Comparison of ENCODE assay signal across 12 mouse cellular contexts in genomic region chrX:52745917-52746316, GRCm38 (mm10). TPM values are rescaled to one million over a fixed set of nuclear protein-coding genes. Genes with fewer than 3 reads are reported as not detected.
DNase-seq lines count a peak whose midpoint lies in the region; ATAC-seq and TF ChIP-seq lines count a peak whose summit lies in the region.
"Had no signal": no experiment of that assay in that cellular context is flagged by ENCODE, and none has a peak within 500 bp of the region (broad histone marks: within the 10 kb centered on the region; RNA-seq: fewer than 3 reads in every experiment).

No protein-coding gene starts in this region.

- H3K4me1 ChIP-seq in heart, embryonic 13.5 days, result no peaks in the 10 kb centered on the region
- no peaks in the 10 kb centered on the region for H3K4me1 ChIP-seq in neural tube, embryonic 12.5 days
- no peaks in the 10 kb centered on the region for H3K4me1 ChIP-seq in kidney, postnatal 0 days (replicated peaks; ENCODE audit: insufficient read depth, low read length)
- H3K4me1 ChIP-seq in cerebellum, adult 2 months (ENCODE audit: control insufficient read depth, insufficient read depth, low read length), result 0 out of 2 replicates have a peak, but pooled peaks cover 2% of the 10 kb centered on the region
- H3K4me1 ChIP-seq: stomach, embryonic 15.5 days had no signal

- no peaks in the 10 kb centered on the region for H3K9me3 ChIP-seq in heart, embryonic 13.5 days
- no peaks in the 10 kb centered on the region for H3K9me3 ChIP-seq in neural tube, embryonic 12.5 days
- H3K9me3 ChIP-seq in kidney, postnatal 0 days (replicated peaks; ENCODE audit: low read length), result no peaks in the 10 kb centered on the region
- H3K9me3 ChIP-seq: embryonic facial prominence, embryonic 15.5 days; limb, embryonic 15.5 days; stomach, embryonic 15.5 days had no signal

- H3K4me2 ChIP-seq in heart, embryonic 13.5 days, result peak overlapping the region; percentile 86
- peak overlapping the region; percentile 85; the same call in 1 of the 2 replicates for H3K4me2 ChIP-seq in neural tube, embryonic 12.5 days (replicated peaks)
- peak overlapping the region; percentile 5; the same call in 1 of the 2 replicates for H3K4me2 ChIP-seq in kidney, postnatal 0 days (ENCODE audit: low read length)
- H3K4me2 ChIP-seq: embryonic facial prominence, embryonic 15.5 days; limb, embryonic 15.5 days; stomach, embryonic 15.5 days had no signal

- no peak overlapping the region for H3K4me3 ChIP-seq in heart, embryonic 13.5 days
- no peak overlapping the region for H3K4me3 ChIP-seq in neural tube, embryonic 12.5 days
- H3K4me3 ChIP-seq in kidney, postnatal 0 days (replicated peaks; ENCODE audit: low read depth, low read length), result no peak overlapping the region
- H3K4me3 ChIP-seq in cerebellum, adult 2 months (replicated peaks; ENCODE audit: insufficient read depth, low read depth, low read length), result no peak overlapping the region
- H3K4me3 ChIP-seq: embryonic facial prominence, embryonic 15.5 days; layer of hippocampus, adult 2 months; limb, embryonic 15.5 days; stomach, embryonic 15.5 days had no signal

- WGBS in heart, embryonic 13.5 days, result 21% methylated on average over 10 of the region's 10 CpGs
- 14% methylated on average over 10 of the region's 10 CpGs for WGBS in neural tube, embryonic 12.5 days
- WGBS in kidney, postnatal 0 days, result 26% methylated on average over 10 of the region's 10 CpGs
- 5% methylated on average over 10 of the region's 10 CpGs for WGBS in cerebellum, adult 2 months

- DNase-seq in heart, postnatal 14 days, result no peak
- no peak for DNase-seq in neural tube, embryonic 10.5 days (ENCODE audit: extremely low spot score, low spot score)
- no peak for DNase-seq in kidney, postnatal 0 days (ENCODE audit: low spot score)
- DNase-seq in thymus, postnatal 36 days, result peak; percentile 32 to 45
- DNase-seq in adrenal gland, postnatal 4 days (ENCODE audit: low spot score in 2 of 2), result no peak
- DNase-seq in cerebellum, adult 2 months, result no peak

- H3K27me3 ChIP-seq in heart, embryonic 13.5 days (replicated peaks), result peaks cover 46% of the 10 kb centered on the region
- H3K27me3 ChIP-seq in neural tube, embryonic 12.5 days (replicated peaks), result no peaks in the 10 kb centered on the region
- H3K27me3 ChIP-seq in kidney, postnatal 0 days (ENCODE audit: insufficient read depth, low read length), result no peaks in the 10 kb centered on the region
- no peaks in the 10 kb centered on the region; the same call in 1 of the 2 replicates for H3K27me3 ChIP-seq in cerebellum, adult 2 months (ENCODE audit: control insufficient read depth, insufficient read depth, low read length)

- H3K36me3 ChIP-seq in heart, embryonic 13.5 days, result no peaks in the 10 kb centered on the region
- H3K36me3 ChIP-seq in neural tube, embryonic 12.5 days, result no peaks in the 10 kb centered on the region
- no peaks in the 10 kb centered on the region for H3K36me3 ChIP-seq in kidney, postnatal 0 days (ENCODE audit: insufficient read depth, low read length)
- H3K36me3 ChIP-seq: embryonic facial prominence, embryonic 15.5 days; limb, embryonic 15.5 days; stomach, embryonic 15.5 days had no signal

- intact Hi-C loops in heart, postnatal 14 days (cut with DNase I), result no loop called here

- TF ChIP-seq POLR2A in cerebellum, adult 2 months (IDR thresholded peaks at IDR 0.05; ENCODE audit: borderline replicate concordance, insufficient read depth, low read length), result no peak

- no peak overlapping the region for H3K27ac ChIP-seq in heart, embryonic 13.5 days (replicated peaks)
- no peak overlapping the region for H3K27ac ChIP-seq in neural tube, embryonic 12.5 days
- H3K27ac ChIP-seq in kidney, postnatal 0 days, result no peak overlapping the region
- H3K27ac ChIP-seq in cerebellum, adult 2 months (ENCODE audit: insufficient read depth, low read length), result no peak overlapping the region
- H3K27ac ChIP-seq: embryonic facial prominence, embryonic 15.5 days; layer of hippocampus, adult 2 months; limb, embryonic 15.5 days; stomach, embryonic 15.5 days had no signal

- no peak overlapping the region for H3K9ac ChIP-seq in heart, embryonic 13.5 days
- no peak overlapping the region for H3K9ac ChIP-seq in neural tube, embryonic 12.5 days
- no peak overlapping the region for H3K9ac ChIP-seq in kidney, postnatal 0 days (ENCODE audit: low read depth, low read length)
- H3K9ac ChIP-seq: embryonic facial prominence, embryonic 15.5 days; limb, embryonic 15.5 days; stomach, embryonic 15.5 days had no signal

- ATAC-seq in heart, embryonic 13.5 days (ENCODE audit: extremely low read depth, insufficient number of reproducible peaks, low FRiP score, low TSS enrichment), result no peak
- ATAC-seq in neural tube, embryonic 12.5 days (ENCODE audit: low FRiP score, low read depth), result no peak
- ATAC-seq in kidney, postnatal 0 days (replicated peaks; ENCODE audit: low FRiP score, low read depth), result no peak

- no peak for TF ChIP-seq CTCF in kidney, postnatal 0 days (IDR thresholded peaks at IDR 0.05; ENCODE audit: low read depth)
- TF ChIP-seq CTCF in cerebellum, adult 2 months (IDR thresholded peaks at IDR 0.05; ENCODE audit: borderline replicate concordance, insufficient read depth, low read depth, low read length), result no peak

RNA-seq across cellular contexts. Expression of gene Ccdc160, which starts 45.1 kb away (rescaled TPM):
- 0.41 and 0.62 TPM in 2 replicates for polyA plus RNA-seq in heart, embryonic 13.5 days (2015; fragmentation: Nextera tagmentation; extraction: Ambion mirVana)
- under 1 TPM; 0.48 to 0.51 TPM for total RNA-seq in heart, postnatal 14 days (2021)
- 4.1 and 4.4 TPM in 2 replicates for polyA plus RNA-seq in neural tube, embryonic 12.5 days (2016; fragmentation: Nextera tagmentation; extraction: Ambion mirVana)
- polyA plus RNA-seq in kidney, postnatal 0 days (2015; fragmentation: Nextera tagmentation; extraction: Ambion mirVana), result 11.4 and 12.4 TPM in 2 replicates
- total RNA-seq in adrenal gland, postnatal 4 days (2021), result 10 to 100 TPM; 13.6 to 22.7 TPM
- 2.7 and 3.1 TPM in 2 replicates for polyA plus RNA-seq in cerebellum, adult 2 months (2012; rRNA removed)

Comparison
In these comparisons a context has a peak if more than half of its experiments do, and no peak if none do; other contexts are left out.
1. H3K4me2 ChIP-seq: peak in every context shown above with its lines; median percentile 86 in heart, embryonic 13.5 days; 85 in neural tube, embryonic 12.5 days; 5 in kidney, postnatal 0 days.
2. DNase-seq: peak in thymus, postnatal 36 days (2 of 2); none in heart, postnatal 14 days (0 of 2), neural tube, embryonic 10.5 days (single experiment), kidney, postnatal 0 days (single experiment), adrenal gland, postnatal 4 days (0 of 2) and cerebellum, adult 2 months (0 of 2).